Mouse (Mus musculus) cerebellum, postnatal 25 days (tissue): ENCODE measurements around the gene Nthl1.

Experiments
- DNase-seq, 2 experiments: peaks; one replicate each; pipeline ENCODE4 v3.0.0; 2021; ENCODE audit warnings: mixed read lengths in 2 of 2

Nthl1 gene

DNA sequence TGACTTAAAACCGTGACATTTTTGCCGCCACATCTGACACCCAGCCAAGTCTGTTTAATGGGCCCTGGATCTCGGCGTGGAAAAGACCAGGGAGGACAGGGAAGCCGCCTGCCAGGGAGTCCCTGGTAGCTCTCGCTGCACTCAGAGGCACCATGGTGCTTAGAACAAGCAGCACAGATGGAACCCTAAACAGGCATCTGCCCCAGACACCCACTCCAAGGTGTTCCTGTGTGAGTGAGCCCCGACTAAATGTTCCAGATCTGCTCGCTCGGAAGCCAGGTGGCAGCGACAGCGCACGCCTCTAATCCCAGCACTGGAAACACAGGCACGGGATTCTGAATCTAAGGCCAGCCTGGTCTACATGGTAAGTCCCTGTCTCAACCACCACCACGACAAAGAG is 2.4 kb upstream of the Nthl1 start:
- no peak for DNase-seq

DNA sequence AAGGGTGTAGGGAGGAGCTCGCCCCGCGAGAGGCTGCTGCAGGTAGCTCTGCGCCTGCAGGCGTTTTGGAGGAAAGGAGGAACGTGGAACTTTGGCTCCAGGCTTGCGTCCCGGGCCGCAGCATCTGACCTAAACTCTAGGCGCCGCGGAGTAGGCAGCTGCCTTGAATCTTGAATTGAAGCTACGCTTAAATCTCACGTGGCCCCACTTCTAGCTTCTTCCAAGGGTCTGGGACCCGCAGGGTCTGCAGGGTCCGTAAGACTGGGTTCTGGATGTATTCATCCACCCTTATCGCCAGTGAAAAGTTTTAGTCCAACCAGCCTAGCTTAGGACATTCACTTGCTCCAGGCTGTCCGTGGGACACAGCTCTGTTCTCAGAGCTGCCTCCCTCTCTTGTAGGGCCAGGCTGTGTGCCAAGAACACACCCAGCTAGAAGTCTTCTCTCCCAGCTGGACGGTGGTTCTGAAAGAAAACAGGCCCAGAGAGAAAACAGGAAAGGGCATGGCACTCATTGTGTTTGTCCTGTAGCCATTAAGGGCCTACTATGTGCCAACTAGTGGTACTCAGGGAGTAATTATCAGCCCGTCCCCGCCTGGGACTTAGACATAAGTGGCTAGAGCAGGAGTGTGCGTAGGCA is 451 bp downstream of the Nthl1 start:
- peak in 1 of 2 experiments; percentile 37 for DNase-seq

DNA sequence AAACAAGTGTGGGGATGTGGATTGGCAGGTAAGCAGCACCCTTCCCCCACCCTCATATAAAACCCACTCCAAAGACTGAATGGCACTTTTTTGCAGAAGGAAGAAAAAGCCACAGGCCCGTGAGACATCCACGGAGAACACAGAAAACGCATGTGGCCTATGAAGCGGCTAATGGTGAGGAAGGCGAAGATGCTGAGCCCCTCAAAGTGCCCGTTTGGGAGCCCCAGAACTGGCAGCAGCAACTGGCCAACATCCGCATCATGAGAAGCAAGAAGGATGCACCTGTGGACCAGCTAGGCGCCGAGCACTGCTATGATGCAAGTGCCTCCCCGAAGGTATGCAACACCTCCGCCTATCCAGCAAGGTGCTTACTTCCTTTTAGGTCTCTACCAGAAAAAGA is 1.4 kb downstream of the Nthl1 start:
- no peak for DNase-seq

DNA sequence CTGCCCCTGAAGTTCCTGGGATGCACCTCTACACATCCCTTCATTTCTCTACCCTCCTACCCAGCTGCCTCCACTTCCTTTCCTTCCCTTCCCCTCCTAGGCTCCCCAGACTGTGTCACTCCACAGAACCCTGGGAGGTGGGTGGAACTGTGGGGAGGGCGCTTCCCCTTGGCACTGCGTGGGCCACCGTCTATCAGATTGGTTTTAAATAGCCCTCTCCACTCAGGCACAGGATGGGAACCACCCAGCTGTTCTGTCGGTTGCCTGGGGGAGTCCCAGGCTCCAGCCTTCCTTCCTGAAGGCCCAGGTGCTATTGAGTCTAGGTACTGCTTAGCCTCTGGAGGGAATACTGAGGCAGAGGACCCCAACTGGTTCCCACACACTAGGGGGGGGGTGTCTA is 2.5 kb downstream of the Nthl1 start:
- DNase-seq: no peak

DNA sequence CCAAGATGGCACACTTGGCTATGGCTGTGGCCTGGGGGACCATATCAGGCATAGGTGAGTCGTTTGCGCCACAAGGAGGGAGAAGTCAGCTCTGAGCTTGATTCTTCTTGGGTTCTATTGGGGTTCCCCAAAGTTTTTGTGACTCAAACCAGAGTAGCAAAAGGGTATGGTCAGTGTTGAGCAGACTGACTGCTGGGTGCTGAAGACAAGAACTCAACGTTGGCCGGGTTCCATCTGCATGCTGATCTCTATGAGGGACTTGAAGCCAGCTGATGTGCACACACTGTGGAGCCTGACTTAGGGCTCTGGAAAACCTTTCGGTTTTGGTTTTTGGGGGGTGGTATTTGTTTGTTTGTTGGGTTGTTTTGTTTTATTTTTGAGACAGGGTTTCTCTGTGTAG is 3.2 kb downstream of the Nthl1 start:
- no peak for DNase-seq

DNA sequence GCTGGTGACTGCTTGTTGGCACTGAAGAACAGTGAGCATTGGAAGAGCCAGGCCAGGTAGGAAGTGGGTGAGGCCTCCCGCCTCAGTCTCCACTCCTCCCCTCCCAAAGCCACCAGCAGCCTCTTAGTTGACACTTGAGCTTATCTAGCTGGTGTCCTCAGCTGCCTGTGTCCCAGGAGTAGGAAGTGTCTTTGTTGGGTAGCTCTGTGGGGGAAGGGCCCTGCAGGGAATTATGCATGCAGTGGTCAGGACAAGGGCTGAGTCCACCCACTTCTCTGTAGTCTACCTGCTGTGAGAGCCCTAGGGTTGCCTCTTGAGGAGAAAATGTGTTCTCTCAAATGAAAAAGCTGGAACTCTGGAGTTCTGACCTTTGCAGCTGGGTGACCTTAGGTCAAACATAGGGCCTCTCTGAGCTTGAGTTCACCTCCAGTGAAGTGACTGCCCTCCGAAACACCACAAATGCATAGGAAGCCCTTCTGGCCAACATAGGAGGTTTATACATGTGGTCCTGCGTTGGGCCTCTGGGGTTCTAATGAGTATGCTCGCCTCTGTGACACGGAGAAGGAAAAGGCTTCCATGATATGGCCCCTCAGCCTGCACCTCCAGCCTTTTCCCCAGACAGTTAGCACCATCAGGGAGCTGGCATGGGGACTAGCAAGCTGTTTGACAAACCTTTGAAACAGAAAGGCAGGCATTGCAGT is 4.5 kb downstream of the Nthl1 start:
- no peak for DNase-seq

DNA sequence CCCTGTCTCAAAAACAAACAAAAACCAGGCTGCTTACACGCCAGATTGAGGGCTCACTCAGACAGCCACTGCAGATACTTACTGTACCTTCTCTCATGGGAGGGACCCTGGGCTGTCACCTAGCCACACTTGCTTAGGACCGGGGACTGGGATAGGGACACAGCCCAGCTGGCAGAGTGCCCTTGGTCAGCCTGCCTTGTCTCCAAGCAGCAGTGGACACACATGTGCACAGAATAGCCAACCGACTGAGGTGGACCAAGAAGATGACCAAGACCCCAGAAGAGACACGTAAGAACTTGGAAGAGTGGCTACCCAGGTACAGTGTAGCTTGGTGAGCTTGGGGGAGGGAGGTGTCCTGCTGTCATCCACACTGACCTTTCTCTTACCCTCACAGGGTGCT is 5.7 kb downstream of the Nthl1 start:
- DNase-seq: peak in 1 of 2 experiments; percentile 48

DNA sequence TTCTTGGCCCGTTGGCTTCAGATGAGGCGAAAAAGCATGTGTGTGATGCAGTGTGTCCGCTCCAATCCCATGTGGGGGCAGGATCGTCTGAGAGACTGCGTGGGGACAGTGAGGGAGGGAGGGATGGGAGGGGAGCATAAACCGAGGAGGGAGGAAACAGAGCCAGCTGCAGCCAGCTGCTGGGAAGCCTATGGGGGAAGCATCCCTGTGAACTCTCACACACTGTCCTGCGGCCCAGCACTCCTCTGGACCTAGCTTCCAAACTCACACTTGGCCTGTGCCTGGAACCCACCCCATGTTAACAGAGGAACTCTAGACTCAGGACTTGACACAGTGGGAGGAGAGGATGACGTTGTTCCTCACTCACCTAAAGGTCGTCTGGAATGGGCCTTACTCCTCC is 6.4 kb downstream of the Nthl1 start:
- DNase-seq: no peak

DNA sequence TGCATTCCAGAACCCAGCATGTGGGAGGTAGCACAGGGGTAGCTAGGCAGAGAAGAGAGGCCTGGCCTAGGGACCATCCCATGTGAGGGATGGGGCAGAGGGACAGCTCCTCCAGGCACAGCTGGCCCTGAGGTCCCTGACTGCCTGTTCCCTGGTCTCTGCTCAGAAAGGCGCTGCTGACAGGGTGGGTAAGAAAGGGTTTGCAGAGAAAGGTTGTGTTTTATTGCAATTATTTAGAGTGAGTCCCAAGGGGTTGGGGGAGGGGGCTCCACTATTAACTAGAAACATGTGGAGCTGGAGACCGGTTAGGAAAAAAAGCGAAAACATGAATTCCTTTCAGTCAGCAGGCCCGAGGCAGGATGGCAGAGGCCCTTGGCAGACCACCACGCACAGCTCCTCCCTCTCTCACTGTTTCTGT is 7.1 kb downstream of the Nthl1 start:
- no peak for DNase-seq

DNA sequence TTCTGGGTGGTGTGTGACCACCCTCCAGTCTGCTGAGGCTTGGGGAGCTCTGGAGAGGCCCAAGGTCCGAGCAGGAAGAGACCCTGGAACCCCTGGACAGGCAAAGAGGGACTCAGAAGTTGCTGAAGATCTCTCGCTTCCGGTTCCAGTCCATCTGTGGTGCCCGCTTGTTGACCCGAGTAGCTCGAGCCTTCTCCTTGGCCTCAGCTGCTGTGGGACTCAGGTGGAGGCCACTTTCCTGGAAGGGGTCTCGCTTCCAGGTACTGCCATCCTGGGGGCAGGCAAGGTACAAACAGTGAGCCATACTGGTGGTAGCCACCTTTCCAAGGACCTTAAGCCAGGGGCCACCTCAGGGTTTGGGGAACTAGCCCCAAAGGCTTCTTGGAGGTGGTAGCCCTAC is 7.6 kb downstream of the Nthl1 start:
- no peak for DNase-seq

DNA sequence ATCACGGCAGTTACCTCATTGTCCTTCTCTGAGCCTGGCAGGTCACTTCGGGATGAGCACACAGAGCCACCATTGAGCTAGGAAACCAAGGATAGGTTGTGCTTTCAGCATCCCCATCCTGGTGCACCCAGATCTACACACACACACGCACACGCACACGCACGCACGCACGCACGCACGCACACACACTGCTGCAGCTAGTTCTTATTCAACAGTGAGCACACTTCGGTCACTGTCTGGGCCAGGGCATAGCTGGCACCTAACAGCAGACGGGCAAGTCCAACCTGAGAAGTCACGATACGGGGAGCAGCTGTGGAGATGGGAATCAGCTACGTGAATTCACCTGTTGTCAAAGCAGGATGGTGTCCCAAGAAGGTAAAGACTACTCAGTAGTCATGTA is 8.1 kb downstream of the Nthl1 start:
- DNase-seq: no peak

DNA sequence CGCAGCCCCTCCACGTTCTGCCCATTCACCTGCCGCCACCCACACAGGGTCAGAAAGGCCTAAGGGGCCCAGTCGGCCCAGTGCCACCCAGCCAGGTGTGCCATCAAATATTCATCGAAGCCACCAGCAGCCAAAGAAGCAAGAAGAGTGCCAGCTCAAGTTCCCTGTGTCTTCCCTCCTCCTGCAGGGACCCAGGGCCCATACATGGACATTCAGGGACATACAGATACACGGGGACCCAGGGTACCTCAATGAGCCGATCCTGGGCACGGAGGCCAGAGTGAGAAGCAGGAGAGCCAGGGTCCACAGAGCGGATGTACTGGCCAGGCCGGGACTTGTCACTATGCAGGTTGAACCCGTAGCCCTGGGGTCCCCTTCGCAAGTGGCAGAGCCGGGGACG is 9.5 kb downstream of the Nthl1 start:
- DNase-seq: no peak

DNA sequence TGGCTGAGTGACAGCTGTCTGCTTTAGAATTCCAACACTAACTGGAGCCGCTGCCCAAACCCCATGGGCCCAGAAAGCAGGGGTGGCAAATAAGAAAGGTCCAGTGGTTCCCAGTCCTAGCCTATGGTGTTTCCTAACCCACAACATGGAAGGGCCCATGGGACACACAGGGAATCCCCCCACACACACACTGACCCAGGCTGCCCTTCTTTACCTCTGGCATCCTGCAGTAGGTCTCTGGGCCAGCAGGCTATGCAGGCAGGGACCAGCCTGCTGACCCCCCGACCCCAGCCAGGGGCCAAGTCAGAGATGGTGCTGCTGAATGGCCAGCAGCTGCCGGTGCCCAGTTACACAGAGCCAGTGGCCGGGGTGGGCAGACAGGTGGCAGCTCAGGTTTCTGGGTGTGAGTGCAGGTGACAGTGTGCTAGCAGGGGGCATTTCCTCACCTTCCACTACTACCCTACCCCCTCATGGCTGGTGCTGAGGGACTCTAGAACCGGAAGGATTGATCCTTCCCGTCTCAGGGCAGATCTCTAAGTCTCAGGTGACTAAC is 10.4 kb downstream of the Nthl1 start:
- no peak for DNase-seq

DNA sequence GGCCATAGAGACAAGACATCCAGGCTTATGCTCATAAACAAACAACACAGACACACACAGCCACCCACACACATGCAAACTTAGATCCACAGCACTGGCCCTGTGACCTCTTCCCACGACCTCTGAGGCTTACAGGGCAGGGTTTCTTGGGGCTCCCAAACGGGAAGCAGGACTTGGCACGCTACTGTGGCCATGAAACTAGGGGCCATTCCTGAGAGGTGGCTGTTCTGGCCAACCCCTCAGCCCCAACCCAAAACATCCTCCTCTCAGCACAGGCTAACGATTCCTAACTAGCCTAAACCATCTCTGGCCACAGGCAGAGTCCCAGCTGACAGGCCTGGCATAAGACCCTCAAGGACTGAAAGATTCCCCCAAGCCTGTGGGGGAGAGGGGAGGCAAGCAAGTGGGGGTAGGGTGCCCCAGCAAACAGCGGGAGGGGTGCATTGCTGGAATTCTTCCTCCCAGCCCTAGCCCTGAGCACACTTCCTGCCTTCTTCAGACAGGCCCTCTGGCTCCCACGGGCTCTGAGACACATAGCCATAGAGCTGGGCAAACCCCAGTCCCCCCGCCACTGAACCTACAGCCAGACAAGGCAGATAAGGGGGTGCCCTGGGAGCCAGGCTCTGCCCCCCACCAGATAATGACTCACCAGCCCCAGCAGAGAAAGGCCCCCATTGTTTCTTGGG is 11.7 kb downstream of the Nthl1 start:
- no peak for DNase-seq

DNA sequence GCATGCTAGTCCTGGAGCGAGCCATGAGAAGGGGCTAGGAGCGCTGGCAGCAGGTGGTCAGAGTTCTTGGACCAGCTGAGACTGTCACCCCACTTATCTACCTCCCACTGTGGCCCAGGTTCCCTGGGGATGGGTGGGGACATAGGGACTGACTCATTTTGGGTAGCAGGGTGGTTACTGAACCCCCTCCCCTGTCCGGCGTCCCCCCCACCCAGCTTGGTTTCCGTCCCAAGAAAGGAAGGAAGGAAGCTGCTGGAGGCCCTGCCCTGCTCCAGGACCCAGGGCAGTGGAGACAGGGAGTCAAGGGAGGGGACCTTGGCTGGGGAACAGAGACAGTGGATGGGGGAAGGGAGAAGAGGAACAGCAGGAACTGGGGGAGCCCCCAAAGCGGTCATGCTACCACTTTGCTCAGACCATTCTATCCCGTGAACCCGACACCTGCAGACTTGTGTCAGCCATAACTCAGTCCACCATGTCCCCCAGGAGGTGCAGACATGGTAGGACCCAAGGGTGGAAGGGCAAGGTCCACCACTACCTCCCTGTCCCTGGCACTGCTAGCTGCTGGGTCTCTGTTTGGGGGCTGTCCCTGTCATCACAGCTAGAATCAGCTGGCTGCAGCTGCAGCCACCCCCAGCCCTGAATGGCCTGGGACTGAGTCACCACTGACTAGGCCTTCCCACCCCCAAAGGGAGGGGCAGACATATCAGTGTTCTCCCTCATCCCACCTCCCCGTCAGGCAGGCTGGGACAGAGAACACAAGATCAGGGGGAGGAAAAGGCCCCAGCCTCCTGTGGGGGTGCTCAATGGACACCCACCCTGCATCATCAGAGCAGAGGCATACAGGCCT is 12.6 kb downstream of the Nthl1 start:
- DNase-seq: no peak

DNA sequence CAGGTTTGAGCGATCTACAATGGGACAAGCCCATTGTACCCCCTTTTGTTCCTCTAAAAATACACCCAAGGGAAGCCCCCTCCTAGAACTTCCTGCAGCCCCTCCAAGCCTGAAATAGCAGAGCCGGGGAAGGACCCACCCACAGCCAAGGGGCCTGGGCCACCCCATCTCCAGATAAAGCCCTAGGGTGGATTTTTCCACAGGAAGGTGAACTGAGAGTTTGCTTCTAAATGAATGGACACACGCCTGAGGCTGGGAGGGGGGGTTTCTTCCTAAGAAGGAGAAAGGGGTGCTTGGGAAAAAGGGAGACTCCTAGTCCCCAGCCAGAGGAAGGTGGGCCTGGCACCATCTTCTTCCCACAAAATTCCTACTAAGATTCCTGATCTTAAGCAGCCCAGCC is 13.4 kb downstream of the Nthl1 start:
- no peak for DNase-seq

DNA sequence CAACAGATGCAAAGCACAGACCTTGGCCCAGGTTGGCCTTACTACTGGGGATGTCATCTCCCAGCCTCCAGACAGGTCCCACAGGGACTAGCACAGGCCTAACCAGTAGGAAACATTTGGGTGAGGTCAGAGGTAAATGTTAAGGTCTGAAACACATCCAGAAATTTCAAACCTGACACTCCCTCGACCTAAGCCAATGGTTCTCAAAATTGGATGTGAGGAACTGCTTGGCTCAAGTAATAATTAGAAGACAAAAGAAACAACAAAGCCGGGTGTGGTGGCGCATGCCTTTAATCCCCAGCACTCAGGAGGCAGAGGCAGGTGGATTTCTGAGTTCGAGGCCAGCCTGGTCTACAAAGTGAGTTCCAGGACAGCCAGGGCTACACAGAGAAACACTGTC is 13.9 kb downstream of the Nthl1 start:
- no peak for DNase-seq

DNA sequence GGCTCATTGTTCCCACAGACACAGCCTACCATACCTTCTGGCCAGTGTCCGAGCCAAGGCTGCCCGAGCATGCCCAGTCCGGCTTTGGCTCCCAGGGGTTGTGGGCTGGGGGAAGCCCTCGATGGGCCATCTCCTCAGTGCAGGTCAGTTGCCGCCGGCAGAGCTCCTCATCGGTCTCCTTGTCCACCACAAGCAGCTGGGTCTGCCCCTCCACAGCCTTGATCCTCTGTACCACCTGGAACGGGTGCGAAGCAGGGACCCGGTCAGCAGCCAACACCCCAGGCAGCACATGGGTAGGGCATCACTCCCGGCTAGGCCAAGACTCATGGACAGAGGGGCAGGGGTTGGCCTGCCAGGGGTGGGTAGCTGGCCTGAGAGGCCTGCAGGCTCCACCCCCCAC is 15.0 kb downstream of the Nthl1 start:
- DNase-seq: peak; percentile 54 to 61

DNA sequence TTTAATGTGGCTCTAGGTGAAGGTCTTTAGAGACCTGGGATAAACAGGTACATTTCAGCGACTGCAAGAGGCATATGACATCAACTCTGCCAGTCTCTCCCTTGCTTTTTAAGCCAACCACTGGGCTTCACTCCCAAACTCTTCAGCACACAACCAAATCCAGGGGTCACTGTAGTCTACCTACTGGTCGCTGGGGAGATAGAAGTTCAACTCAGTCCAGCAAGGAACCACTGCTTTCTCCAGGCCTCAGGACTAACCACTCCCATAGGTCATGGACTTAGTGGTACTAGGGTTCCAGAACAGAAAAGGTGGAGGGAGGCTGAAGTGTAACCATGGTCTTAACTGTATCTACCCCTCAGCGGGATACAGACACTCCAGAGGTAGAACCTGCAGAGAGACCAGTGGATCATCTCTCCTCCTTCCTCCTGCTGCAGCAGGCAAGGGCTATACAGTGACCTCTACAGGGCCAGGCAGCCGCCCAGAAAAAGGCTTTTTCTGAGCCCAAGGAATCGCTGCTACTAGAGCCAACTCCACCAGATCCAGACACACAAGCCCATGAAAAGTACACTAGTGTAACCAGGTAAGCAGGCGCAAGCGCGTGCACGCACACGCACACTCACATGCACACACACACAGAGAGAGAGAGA is 16.4 kb downstream of the Nthl1 start:
- peak; percentile 67 to 68 for DNase-seq

DNA sequence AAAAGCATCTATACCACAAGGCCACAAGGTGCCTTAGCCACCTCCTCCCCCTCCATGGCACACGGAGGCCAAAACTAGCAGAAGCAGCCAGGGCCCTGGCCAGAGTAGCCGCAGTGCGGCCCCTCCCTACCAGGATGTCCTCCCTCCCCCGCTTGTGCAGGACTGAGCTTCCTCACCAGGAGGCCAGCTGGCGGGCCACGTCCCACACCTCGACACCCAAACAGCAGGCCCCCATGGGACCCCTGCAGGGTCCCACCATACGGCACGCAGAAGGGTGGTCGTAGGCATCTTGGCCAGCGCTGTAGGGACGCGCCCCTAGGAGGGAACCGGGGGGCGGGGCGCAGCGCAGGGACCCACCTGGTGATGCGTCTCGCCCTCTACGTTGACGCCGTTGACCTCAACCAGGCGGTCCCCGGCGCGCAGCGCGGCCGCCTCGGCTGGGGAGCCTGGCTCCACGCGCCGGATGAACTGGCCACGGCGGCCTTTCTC is 17.1 kb downstream of the Nthl1 start:
- DNase-seq: peak; percentile 81 to 82

DNA sequence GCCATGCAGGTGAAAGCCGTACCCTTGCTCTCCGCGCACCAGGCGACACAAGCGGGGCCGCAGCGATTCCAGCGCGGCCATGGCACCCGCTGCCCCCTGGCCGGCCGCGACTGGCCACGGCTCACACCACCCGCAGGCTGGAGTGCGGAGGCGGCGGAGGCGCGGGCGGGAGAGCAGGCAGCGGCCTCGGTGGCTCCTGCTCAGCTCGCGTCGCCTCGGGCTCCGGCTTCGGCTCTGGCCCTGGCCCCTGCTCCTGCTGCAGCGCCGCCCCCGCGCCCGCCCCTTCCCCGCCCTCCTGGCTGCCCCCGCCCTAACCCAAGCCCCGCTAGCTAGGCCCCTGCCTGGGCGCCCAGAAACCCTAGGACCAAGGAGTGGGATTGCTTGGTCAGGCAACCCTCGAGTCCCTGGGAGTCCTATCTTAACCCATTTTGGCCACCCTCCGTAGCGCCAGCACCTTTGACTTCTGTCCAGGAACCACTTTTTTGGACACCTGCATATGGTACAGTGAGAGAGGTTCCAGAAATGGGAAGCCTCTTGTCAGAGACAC is 17.7 kb downstream of the Nthl1 start, which contains the start of gene Slc9a3r2:
Gene Slc9a3r2, minus strand, starts transcription at position 258 of the 547 bp plus-strand sequence.
- peak; percentile 87 to 88 for DNase-seq

DNA sequence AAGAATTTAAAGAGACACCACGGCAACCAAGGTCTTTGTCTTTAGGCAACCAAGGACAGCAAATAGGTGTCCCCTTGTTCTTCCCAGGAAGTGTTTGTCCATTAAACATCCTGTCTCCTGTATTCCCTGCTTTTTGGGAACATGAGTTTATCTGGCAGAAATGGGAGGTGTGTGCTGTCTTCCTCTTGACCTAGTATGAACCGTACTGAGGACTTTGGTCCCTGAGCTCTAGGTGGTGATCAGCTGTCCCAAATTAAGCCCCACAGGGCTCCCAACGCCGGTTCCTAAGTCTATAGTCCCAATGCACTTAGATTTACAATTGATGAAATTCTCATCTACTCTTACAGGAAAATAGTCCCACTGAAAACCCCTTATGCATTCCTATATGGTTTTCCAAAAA is 18.3 kb downstream of the Nthl1 start:
- no peak for DNase-seq
